9 mouse cellular contexts compared by ENCODE assay signal in genomic region chr11:33733269-33733668, GRCm38 (mm10).
DNase-seq lines count a peak whose midpoint lies in the region; ATAC-seq lines count a peak whose summit lies in the region.
"Had no signal": no experiment of that assay in that cellular context is flagged by ENCODE, and none has a peak within 500 bp of the region (broad histone marks: within the 10 kb centered on the region; RNA-seq: fewer than 3 reads in every experiment).

No protein-coding gene starts in this region.

- ATAC-seq in forebrain, embryonic 15.5 days (replicated peaks) = peak; percentile 51
- 0 out of 2 replicates have a peak, but pooled peaks have one; percentile 39 for ATAC-seq in intestine, embryonic 15.5 days
- peak; percentile 36; the same call in 1 of the 2 replicates for ATAC-seq in neural tube, embryonic 14.5 days (ENCODE audit: low read depth)

- H3K4me1 ChIP-seq in forebrain, embryonic 15.5 days = peaks cover 5% of the 10 kb centered on the region; the same call in 1 of the 2 replicates
- no peaks in the 10 kb centered on the region for H3K4me1 ChIP-seq in intestine, embryonic 15.5 days (replicated peaks)
- no peaks in the 10 kb centered on the region for H3K4me1 ChIP-seq in limb, embryonic 10.5 days
- no peaks in the 10 kb centered on the region for H3K4me1 ChIP-seq in neural tube, embryonic 14.5 days (ENCODE audit: control insufficient read depth, insufficient read depth, low read length)
- H3K4me1 ChIP-seq: embryonic facial prominence, embryonic 12.5 days had no signal

- DNase-seq in spleen, postnatal 10 days (ENCODE audit: low spot score in 2 of 2) = peak; percentile 13 to 45
- DNase-seq in spleen, adult 12 weeks (ENCODE audit: low spot score) = no peak
- DNase-seq in cerebellum, adult 11 months = peak; percentile 62
- DNase-seq in limb, embryonic 10.5 days (ENCODE audit: low spot score) = peak; percentile 68
- peak; percentile 61 for DNase-seq in urinary bladder, postnatal 25 days (ENCODE audit: low spot score)

- no peak overlapping the region for H3K4me2 ChIP-seq in forebrain, embryonic 15.5 days (replicated peaks)
- H3K4me2 ChIP-seq in intestine, embryonic 15.5 days (replicated peaks) = no peak overlapping the region
- no peak overlapping the region for H3K4me2 ChIP-seq in neural tube, embryonic 14.5 days (ENCODE audit: low read depth, low read length)
- H3K4me2 ChIP-seq: embryonic facial prominence, embryonic 12.5 days had no signal

- no peak overlapping the region for H3K4me3 ChIP-seq in forebrain, embryonic 15.5 days
- H3K4me3 ChIP-seq in intestine, embryonic 15.5 days (replicated peaks) = no peak overlapping the region
- no peak overlapping the region for H3K4me3 ChIP-seq in limb, embryonic 10.5 days
- H3K4me3 ChIP-seq in neural tube, embryonic 14.5 days (ENCODE audit: low read depth, low read length) = no peak overlapping the region
- H3K4me3 ChIP-seq: embryonic facial prominence, embryonic 12.5 days had no signal

- H3K9me3 ChIP-seq in forebrain, embryonic 15.5 days = no peaks in the 10 kb centered on the region
- no peaks in the 10 kb centered on the region for H3K9me3 ChIP-seq in intestine, embryonic 15.5 days
- no peaks in the 10 kb centered on the region for H3K9me3 ChIP-seq in limb, embryonic 10.5 days (replicated peaks)
- H3K9me3 ChIP-seq in neural tube, embryonic 14.5 days (ENCODE audit: control insufficient read depth, low read length) = no peaks in the 10 kb centered on the region
- H3K9me3 ChIP-seq: embryonic facial prominence, embryonic 12.5 days had no signal

- 16% methylated on average over 3 of the region's 3 CpGs for WGBS in forebrain, embryonic 15.5 days
- 10% methylated on average over 3 of the region's 3 CpGs for WGBS in intestine, embryonic 15.5 days
- 10% methylated on average over 3 of the region's 3 CpGs for WGBS in limb, embryonic 10.5 days
- 14% methylated on average over 3 of the region's 3 CpGs for WGBS in neural tube, embryonic 14.5 days

- no peak overlapping the region for H3K9ac ChIP-seq in forebrain, embryonic 15.5 days (replicated peaks)
- no peak overlapping the region for H3K9ac ChIP-seq in intestine, embryonic 15.5 days
- no peak overlapping the region for H3K9ac ChIP-seq in neural tube, embryonic 14.5 days (replicated peaks; ENCODE audit: low read depth, low read length)
- H3K9ac ChIP-seq: embryonic facial prominence, embryonic 12.5 days had no signal

- no peak overlapping the region for H3K27ac ChIP-seq in forebrain, embryonic 15.5 days (replicated peaks)
- H3K27ac ChIP-seq in intestine, embryonic 15.5 days = no peak overlapping the region
- H3K27ac ChIP-seq in limb, embryonic 10.5 days = no peak overlapping the region
- H3K27ac ChIP-seq in neural tube, embryonic 14.5 days (ENCODE audit: low read depth, low read length) = no peak overlapping the region
- H3K27ac ChIP-seq: embryonic facial prominence, embryonic 12.5 days had no signal

- no peaks in the 10 kb centered on the region for H3K36me3 ChIP-seq in forebrain, embryonic 15.5 days
- no peaks in the 10 kb centered on the region for H3K36me3 ChIP-seq in intestine, embryonic 15.5 days
- no peaks in the 10 kb centered on the region for H3K36me3 ChIP-seq in limb, embryonic 10.5 days
- H3K36me3 ChIP-seq in neural tube, embryonic 14.5 days (ENCODE audit: control insufficient read depth, insufficient read depth, low read length) = no peaks in the 10 kb centered on the region
- H3K36me3 ChIP-seq: embryonic facial prominence, embryonic 12.5 days had no signal

- H3K27me3 ChIP-seq in forebrain, embryonic 15.5 days = no peaks in the 10 kb centered on the region
- H3K27me3 ChIP-seq in intestine, embryonic 15.5 days (replicated peaks) = no peaks in the 10 kb centered on the region
- H3K27me3 ChIP-seq in limb, embryonic 10.5 days (ENCODE audit: low read depth, poor library complexity, severe bottlenecking) = peaks cover 8% of the 10 kb centered on the region; the same call in 1 of the 2 replicates
- no peaks in the 10 kb centered on the region for H3K27me3 ChIP-seq in neural tube, embryonic 14.5 days (ENCODE audit: control insufficient read depth, insufficient read depth, low read length)
